Mouse (Mus musculus) liver, adult 2 months (tissue): ENCODE measurements around the gene Diexf. TPM values are rescaled to one million over a fixed set of nuclear protein-coding genes. Genes with fewer than 3 reads are reported as not detected.

Experiments
- DNase-seq: peaks from one replicate; pipeline ENCODE4 v3.0.0-alpha.2; 2011; ENCODE audit warnings: low read depth, low spot score; ENCODE audit errors: extremely low read depth
- H3K27ac ChIP-seq: fragments of 200-500 bp; replicated peaks from 2 replicates; pipeline ENCODE4 v1.5.1; 2012; ENCODE audit warnings: low read depth, mild to moderate bottlenecking, control low read depth, inconsistent platforms, low read length; ENCODE audit not compliant: insufficient read depth
- H3K27me3 ChIP-seq: fragments of 200-500 bp; 2 replicates; pipeline ENCODE4 v1.6.1; 2012; ENCODE audit warnings: mild to moderate bottlenecking, moderate library complexity, low read length, inconsistent platforms; ENCODE audit not compliant: control insufficient read depth, insufficient read depth
- H3K36me3 ChIP-seq: fragments of 200-500 bp; 2 replicates; pipeline ENCODE4 v1.6.1; 2012; ENCODE audit warnings: low read length, inconsistent platforms; ENCODE audit not compliant: control insufficient read depth, insufficient read depth
- H3K4me1 ChIP-seq: fragments of 200-500 bp; 2 replicates; pipeline ENCODE4 v1.6.1; 2011; ENCODE audit warnings: low read length; ENCODE audit not compliant: control insufficient read depth, insufficient read depth
- H3K4me3 ChIP-seq: fragments of 200-500 bp; 2 replicates; pipeline ENCODE4 v1.5.1; 2011; ENCODE audit warnings: low read depth, mild to moderate bottlenecking, control low read depth, low read length, moderate library complexity; ENCODE audit not compliant: insufficient read depth
- H3K79me2 ChIP-seq: fragments of 200-500 bp; 2 replicates; pipeline ENCODE4 v1.6.1; 2012; ENCODE audit warnings: inconsistent platforms, mild to moderate bottlenecking, low read length, moderate library complexity; ENCODE audit not compliant: control insufficient read depth, insufficient read depth
- H3K9ac ChIP-seq: fragments of 200-500 bp; 2 replicates; pipeline ENCODE4 v1.6.1; 2012; ENCODE audit warnings: low read depth, mild to moderate bottlenecking, control low read depth, inconsistent platforms, low read length
- CTCF ChIP-seq: fragments of 200-500 bp; IDR thresholded peaks from 2 replicates; pipeline ENCODE4 v1.5.1; 2011; ENCODE audit warnings: low read depth, low read length, control low read depth
- POLR2A ChIP-seq: fragments of 200-500 bp; IDR thresholded peaks from 2 replicates; pipeline ENCODE4 v1.6.1; 2011; ENCODE audit warnings: low read length, control low read depth; ENCODE audit not compliant: insufficient read depth; ENCODE audit errors: extremely low read depth
- WGBS: fragments of 180-500 bp; shearing (Covaris S2); methylation state at CpG from one replicate; pipeline ENCODE4 v1.1.7; 2018; 5-methylcytosine and 5-hydroxymethylcytosine counted together
- polyA plus RNA-seq: library from polyadenylated mRNA; depleted of rRNA; stranded (reverse); fragments of >200 nt; gene quantifications from 2 replicates; pipeline ENCODE4 v1.2.3, GENCODE M21; 2012
- total RNA-seq: library from RNA; depleted of rRNA; stranded (reverse); fragments of >200 nt; gene quantifications from 2 replicates; pipeline ENCODE4 v1.2.3, GENCODE M21; 2014

The Diexf gene
- total and polyA plus RNA-seq, 2 experiments: 5.2 to 11.0 TPM

GRCm38 (mm10) chr1:193145101-193145500, 15.0 kb upstream of the Diexf start:
- no peak overlapping the region for H3K4me3 ChIP-seq
- no peak overlapping the region for H3K27ac ChIP-seq
- no peak for TF ChIP-seq POLR2A
- TF ChIP-seq CTCF: no peak
- no peaks in the 10 kb centered on the region for H3K36me3 ChIP-seq
- H3K79me2 ChIP-seq: no peaks in the 10 kb centered on the region
- H3K27me3 ChIP-seq: no peaks in the 10 kb centered on the region
- no peak overlapping the region for H3K9ac ChIP-seq
- H3K4me1 ChIP-seq: no peaks in the 10 kb centered on the region
- 74% methylated on average over 4 of the region's 4 CpGs for WGBS
- no peak for DNase-seq

GRCm38 (mm10) chr1:193144516-193144915, 14.4 kb upstream of the Diexf start:
- DNase-seq: no peak
- no peak overlapping the region for H3K27ac ChIP-seq
- no peak overlapping the region for H3K9ac ChIP-seq
- no peak overlapping the region for H3K4me3 ChIP-seq
- no peaks in the 10 kb centered on the region for H3K79me2 ChIP-seq
- no peaks in the 10 kb centered on the region for H3K4me1 ChIP-seq
- H3K27me3 ChIP-seq: no peaks in the 10 kb centered on the region
- no peaks in the 10 kb centered on the region for H3K36me3 ChIP-seq
- WGBS: 95% methylated on average over 6 of the region's 6 CpGs
- no peak for TF ChIP-seq POLR2A
- no peak for TF ChIP-seq CTCF

GRCm38 (mm10) chr1:193142517-193143062, 12.5 kb upstream of the Diexf start:
- TF ChIP-seq CTCF (no peak), POLR2A (no peak)
- Histone ChIP-seq H3K79me2 (no peaks in the 10 kb centered on the region), H3K27me3 (no peaks in the 10 kb centered on the region), H3K4me1 (no peaks in the 10 kb centered on the region), H3K9ac (no peak overlapping the region), H3K4me3 (no peak overlapping the region), H3K27ac (no peak overlapping the region), H3K36me3 (no peaks in the 10 kb centered on the region)
- no peak for DNase-seq
- WGBS: 90% methylated on average over 8 of the region's 8 CpGs

- Histone ChIP-seq H3K4me1 (no peaks in the 10 kb centered on the region), H3K79me2 (no peaks in the 10 kb centered on the region), H3K36me3 (no peaks in the 10 kb centered on the region), H3K9ac (no peak overlapping the region), H3K27me3 (no peaks in the 10 kb centered on the region), H3K4me3 (no peak overlapping the region), H3K27ac (no peak overlapping the region)
- TF ChIP-seq POLR2A: no peak
- no peak for TF ChIP-seq CTCF
- 83% methylated on average over 7 of the region's 7 CpGs for WGBS
- no peak for DNase-seq
Measured at GRCm38 (mm10) chr1:193141118-193141517, 11.0 kb upstream of the Diexf start.

- H3K27me3 ChIP-seq: no peaks in the 10 kb centered on the region
- DNase-seq: no peak
- no peak for TF ChIP-seq CTCF
- TF ChIP-seq POLR2A: no peak
- no peaks in the 10 kb centered on the region for H3K36me3 ChIP-seq
- no peaks in the 10 kb centered on the region for H3K4me1 ChIP-seq
- H3K79me2 ChIP-seq: no peaks in the 10 kb centered on the region
- 45% methylated on average over 3 of the region's 3 CpGs for WGBS
- H3K27ac ChIP-seq: no peak overlapping the region
- H3K9ac ChIP-seq: no peak overlapping the region
- no peak overlapping the region for H3K4me3 ChIP-seq
Measured at GRCm38 (mm10) chr1:193138669-193139068, 8.6 kb upstream of the Diexf start.

GRCm38 (mm10) chr1:193138087-193138486, 8.0 kb upstream of the Diexf start:
- Histone ChIP-seq H3K27me3 (no peaks in the 10 kb centered on the region), H3K27ac (no peak overlapping the region), H3K4me3 (no peak overlapping the region), H3K36me3 (no peaks in the 10 kb centered on the region), H3K9ac (no peak overlapping the region), H3K79me2 (no peaks in the 10 kb centered on the region), H3K4me1 (no peaks in the 10 kb centered on the region)
- DNase-seq: no peak
- 42% methylated on average over 7 of the region's 7 CpGs for WGBS
- TF ChIP-seq CTCF (no peak), POLR2A (no peak)
